Mouse (Mus musculus) hindbrain, embryonic 12.5 days (tissue): ENCODE results near the gene Blzf1. TPM values are rescaled to one million over a fixed set of nuclear protein-coding genes. Genes with fewer than 3 reads are reported as not detected.
A peak's percentile ranks its signal among the peaks of the same experiment; 100 is the strongest.

Experiments used
- ATAC-seq: fragments of 200-750 bp; cut with Nextera tagmentation; 2 replicates; pipeline ENCODE4 v1.8.0; 2017; ENCODE audit warnings: moderate TSS enrichment; ENCODE audit not compliant: low FRiP score
- H3K27ac ChIP-seq: fragments of 300-500 bp; sonication (generic); 2 replicates; pipeline ENCODE4 v1.5.1; 2016; ENCODE audit warnings: mild to moderate bottlenecking
- H3K27me3 ChIP-seq: fragments of 300-500 bp; sonication (generic); 2 replicates; pipeline ENCODE4 v1.6.1; 2016; ENCODE audit warnings: mild to moderate bottlenecking
- H3K36me3 ChIP-seq: fragments of 300-500 bp; sonication (generic); 2 replicates; pipeline ENCODE4 v1.6.1; 2016; ENCODE audit warnings: mild to moderate bottlenecking
- H3K4me1 ChIP-seq: fragments of 300-500 bp; sonication (generic); 2 replicates; pipeline ENCODE4 v1.6.1; 2016
- H3K4me2 ChIP-seq: fragments of 300-500 bp; sonication (generic); replicated peaks from 2 replicates; pipeline ENCODE4 v1.6.1; 2016; ENCODE audit warnings: mild to moderate bottlenecking
- H3K4me3 ChIP-seq: fragments of 300-500 bp; sonication (generic); 2 replicates; pipeline ENCODE4 v1.5.1; 2016; ENCODE audit warnings: mild to moderate bottlenecking
- H3K9ac ChIP-seq: fragments of 300-500 bp; sonication (generic); 2 replicates; pipeline ENCODE4 v1.6.1; 2016; ENCODE audit warnings: mild to moderate bottlenecking, moderate library complexity
- H3K9me3 ChIP-seq: fragments of 300-500 bp; sonication (generic); replicated peaks from 2 replicates; pipeline ENCODE4 v1.6.1; 2016; ENCODE audit warnings: mild to moderate bottlenecking
- WGBS: fragments of 180-500 bp; shearing (Covaris S2); methylation state at CpG from one replicate; pipeline ENCODE4 v1.1.7; 2016; 5-methylcytosine and 5-hydroxymethylcytosine counted together
- polyA plus RNA-seq: library from polyadenylated mRNA; unstranded; fragments of >200 nt; fragmentation: Nextera tagmentation; extraction: Ambion mirVana; gene quantifications from 2 replicates; pipeline ENCODE4 v1.2.1, GENCODE M21; 2016

Gene Blzf1
- polyA plus RNA-seq, 1 experiment from 2014 or later, result 31.0 TPM

GRCm38 (mm10) chr1:164320731-164321130 is 13.4 kb upstream of the Blzf1 start:
- H3K4me2 ChIP-seq, result no peak overlapping the region
- no peak overlapping the region for H3K9ac ChIP-seq
- no peaks in the 10 kb centered on the region for H3K4me1 ChIP-seq
- no peak overlapping the region for H3K27ac ChIP-seq
- 74% methylated on average over 5 of the region's 5 CpGs for WGBS
- H3K36me3 ChIP-seq, result 0 out of 2 replicates have a peak, but pooled peaks cover 4% of the 10 kb centered on the region
- no peak for ATAC-seq
- no peak overlapping the region for H3K4me3 ChIP-seq
- no peaks in the 10 kb centered on the region for H3K9me3 ChIP-seq
- no peaks in the 10 kb centered on the region for H3K27me3 ChIP-seq

- no peak overlapping the region for H3K27ac ChIP-seq
- no peak overlapping the region for H3K4me3 ChIP-seq
- H3K9ac ChIP-seq, result no peak overlapping the region
- ATAC-seq, result no peak
- H3K36me3 ChIP-seq, result 0 out of 2 replicates have a peak, but pooled peaks cover 4% of the 10 kb centered on the region
- WGBS, result 80% methylated on average over 14 of the region's 14 CpGs
- no peak overlapping the region for H3K4me2 ChIP-seq
- no peaks in the 10 kb centered on the region for H3K9me3 ChIP-seq
- H3K27me3 ChIP-seq, result no peaks in the 10 kb centered on the region
- H3K4me1 ChIP-seq, result no peaks in the 10 kb centered on the region
These were observed 12.4 kb upstream of the Blzf1 start for GRCm38 (mm10) chr1:164319542-164320140.

GRCm38 (mm10) chr1:164318474-164318873 is 11.2 kb upstream of the Blzf1 start:
- H3K27ac ChIP-seq, result no peak overlapping the region
- no peaks in the 10 kb centered on the region for H3K4me1 ChIP-seq
- 93% methylated on average over 5 of the region's 5 CpGs for WGBS
- H3K9ac ChIP-seq, result no peak overlapping the region
- H3K27me3 ChIP-seq, result no peaks in the 10 kb centered on the region
- ATAC-seq, result no peak
- no peak overlapping the region for H3K4me3 ChIP-seq
- H3K36me3 ChIP-seq, result peaks cover 12% of the 10 kb centered on the region; the same call in 1 of the 2 replicates
- no peak overlapping the region for H3K4me2 ChIP-seq
- no peaks in the 10 kb centered on the region for H3K9me3 ChIP-seq

DNA sequence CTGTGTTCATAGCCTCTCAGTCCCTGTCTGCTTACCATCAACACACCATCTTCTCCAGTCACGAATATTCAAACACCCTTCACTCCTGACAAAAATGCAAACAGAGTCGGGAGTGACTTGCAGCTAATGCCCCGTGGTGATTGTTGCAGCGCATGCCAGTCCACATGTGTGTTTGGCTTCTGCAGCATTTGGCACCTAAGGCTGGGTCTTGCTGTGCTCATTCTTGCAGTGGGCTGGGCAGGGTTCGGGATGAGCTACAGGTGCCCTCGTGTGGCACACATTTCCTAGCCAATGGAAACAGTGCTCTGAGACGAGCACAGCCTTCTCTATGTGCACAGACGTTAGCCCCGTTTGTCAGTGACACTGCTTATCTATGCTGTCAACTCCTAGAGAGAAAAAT is 10.0 kb upstream of the Blzf1 start:
- Histone ChIP-seq H3K4me3 (no peak overlapping the region), H3K4me1 (no peaks in the 10 kb centered on the region), H3K9ac (no peak overlapping the region), H3K27ac (no peak overlapping the region), H3K36me3 (peaks cover 19% of the 10 kb centered on the region), H3K4me2 (no peak overlapping the region), H3K9me3 (no peaks in the 10 kb centered on the region), H3K27me3 (no peaks in the 10 kb centered on the region)
- 0 out of 2 replicates have a peak, but pooled peaks have one; percentile 7 for ATAC-seq
- WGBS, result 82% methylated on average over 9 of the region's 9 CpGs

- peak; percentile 59 for ATAC-seq
- H3K27me3 ChIP-seq, result no peaks in the 10 kb centered on the region
- 38% methylated on average over 3 of the region's 3 CpGs for WGBS
- no peak overlapping the region for H3K9ac ChIP-seq
- H3K36me3 ChIP-seq, result peaks cover 19% of the 10 kb centered on the region
- H3K4me3 ChIP-seq, result no peak overlapping the region
- no peak overlapping the region for H3K4me2 ChIP-seq
- no peak overlapping the region for H3K27ac ChIP-seq
- H3K9me3 ChIP-seq, result no peaks in the 10 kb centered on the region
- H3K4me1 ChIP-seq, result no peaks in the 10 kb centered on the region
These were observed 9.4 kb upstream of the Blzf1 start for GRCm38 (mm10) chr1:164316697-164317096.

GRCm38 (mm10) chr1:164315266-164315665 is 8.0 kb upstream of the Blzf1 start:
- ATAC-seq, result no peak
- 69% methylated on average over 8 of the region's 8 CpGs for WGBS
- H3K4me1 ChIP-seq, result no peaks in the 10 kb centered on the region
- no peaks in the 10 kb centered on the region for H3K9me3 ChIP-seq
- H3K27ac ChIP-seq, result no peak overlapping the region
- H3K4me3 ChIP-seq, result no peak overlapping the region
- H3K36me3 ChIP-seq, result peaks cover 19% of the 10 kb centered on the region
- no peak overlapping the region for H3K4me2 ChIP-seq
- no peak overlapping the region for H3K9ac ChIP-seq
- H3K27me3 ChIP-seq, result no peaks in the 10 kb centered on the region

GRCm38 (mm10) chr1:164314085-164314484 is 6.8 kb upstream of the Blzf1 start:
- no peak overlapping the region for H3K4me3 ChIP-seq
- H3K9ac ChIP-seq, result no peak overlapping the region
- no peaks in the 10 kb centered on the region for H3K9me3 ChIP-seq
- 96% methylated on average over 5 of the region's 5 CpGs for WGBS
- H3K27me3 ChIP-seq, result no peaks in the 10 kb centered on the region
- peaks cover 19% of the 10 kb centered on the region for H3K36me3 ChIP-seq
- H3K4me2 ChIP-seq, result no peak overlapping the region
- no peak overlapping the region for H3K27ac ChIP-seq
- H3K4me1 ChIP-seq, result no peaks in the 10 kb centered on the region
- ATAC-seq, result no peak

- Histone ChIP-seq H3K4me3 (peak overlapping the region; percentile 67), H3K9me3 (no peaks in the 10 kb centered on the region), H3K4me1 (peaks cover 10% of the 10 kb centered on the region), H3K27ac (no peak overlapping the region), H3K4me2 (peak overlapping the region; percentile 77), H3K9ac (peak overlapping the region; percentile 57), H3K27me3 (no peaks in the 10 kb centered on the region), H3K36me3 (peaks cover 13% of the 10 kb centered on the region)
- ATAC-seq, result peak; percentile 27; the same call in 1 of the 2 replicates
- 13% methylated on average over 10 of the region's 10 CpGs for WGBS
These were observed 633 bp upstream of the Blzf1 start for GRCm38 (mm10) chr1:164307922-164308321.

GRCm38 (mm10) chr1:164303821-164304220 is 3.5 kb downstream of the Blzf1 start, which contains the start of gene Nme7:
Nme7 (plus strand) TSS chr1:164304121.
- Histone ChIP-seq H3K36me3 (peaks cover 37% of the 10 kb centered on the region), H3K27ac (no peak within 1 kb of the TSS), H3K4me3 (no peak within 1 kb of the TSS), H3K4me2 (no peak within 1 kb of the TSS), H3K4me1 (peaks cover 10% of the 10 kb centered on the region), H3K9me3 (no peaks in the 10 kb centered on the region), H3K27me3 (no peaks in the 10 kb centered on the region), H3K9ac (no peak within 1 kb of the TSS)
- ATAC-seq, result no peak
- 88% methylated on average over 5 of the region's 5 CpGs for WGBS

DNA sequence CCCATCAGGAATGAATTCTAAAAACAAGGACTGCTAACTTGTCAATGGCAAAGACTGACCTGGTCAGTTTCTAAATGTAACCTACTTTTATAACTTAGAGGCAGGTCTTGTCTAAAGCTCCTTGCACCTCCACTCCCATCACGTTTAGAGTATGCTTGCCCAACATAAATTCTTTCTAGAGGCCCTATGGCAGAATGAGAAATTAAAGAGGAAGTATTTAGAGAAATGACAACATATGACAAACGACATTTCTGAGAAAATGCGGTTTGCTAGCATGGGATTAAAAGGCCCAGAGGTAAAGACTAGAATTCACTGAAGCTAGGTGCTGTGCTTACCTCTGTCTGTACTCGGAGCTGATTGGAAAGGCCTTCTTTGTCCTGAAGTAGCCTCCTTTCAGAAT is 5.3 kb downstream of the Blzf1 start:
- 91% methylated on average over 4 of the region's 4 CpGs for WGBS
- H3K9ac ChIP-seq, result no peak overlapping the region
- H3K4me3 ChIP-seq, result no peak overlapping the region
- ATAC-seq, result no peak
- no peaks in the 10 kb centered on the region for H3K27me3 ChIP-seq
- H3K27ac ChIP-seq, result no peak overlapping the region
- H3K36me3 ChIP-seq, result peaks cover 51% of the 10 kb centered on the region
- peaks cover 3% of the 10 kb centered on the region for H3K4me1 ChIP-seq
- H3K4me2 ChIP-seq, result no peak overlapping the region
- H3K9me3 ChIP-seq, result no peaks in the 10 kb centered on the region

DNA sequence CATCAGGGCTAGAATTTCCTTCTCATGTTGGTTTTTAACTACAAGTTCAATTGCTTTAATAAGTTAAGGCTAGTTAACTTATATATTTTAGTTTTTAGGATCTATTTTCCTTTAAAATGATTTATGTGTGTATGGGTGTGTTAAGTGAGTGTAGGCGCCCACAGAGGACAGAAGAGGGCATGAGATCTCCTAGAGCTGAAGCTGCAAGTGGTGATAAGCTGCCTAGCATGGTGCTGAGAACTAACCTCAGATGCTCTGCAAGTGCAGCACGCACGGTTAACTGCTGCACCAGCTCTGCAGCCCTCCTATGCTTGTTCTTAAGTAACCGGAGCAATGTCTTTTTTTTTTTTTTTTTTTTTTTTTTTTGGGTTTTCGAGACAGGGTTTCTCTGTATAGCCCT is 10.8 kb downstream of the Blzf1 start:
- Histone ChIP-seq H3K9ac (no peak overlapping the region), H3K4me3 (no peak overlapping the region), H3K4me1 (no peaks in the 10 kb centered on the region), H3K36me3 (peaks cover 72% of the 10 kb centered on the region), H3K27ac (no peak overlapping the region), H3K9me3 (no peaks in the 10 kb centered on the region), H3K4me2 (no peak overlapping the region), H3K27me3 (no peaks in the 10 kb centered on the region)
- no peak for ATAC-seq
- 95% methylated on average over 4 of the region's 5 CpGs for WGBS

DNA sequence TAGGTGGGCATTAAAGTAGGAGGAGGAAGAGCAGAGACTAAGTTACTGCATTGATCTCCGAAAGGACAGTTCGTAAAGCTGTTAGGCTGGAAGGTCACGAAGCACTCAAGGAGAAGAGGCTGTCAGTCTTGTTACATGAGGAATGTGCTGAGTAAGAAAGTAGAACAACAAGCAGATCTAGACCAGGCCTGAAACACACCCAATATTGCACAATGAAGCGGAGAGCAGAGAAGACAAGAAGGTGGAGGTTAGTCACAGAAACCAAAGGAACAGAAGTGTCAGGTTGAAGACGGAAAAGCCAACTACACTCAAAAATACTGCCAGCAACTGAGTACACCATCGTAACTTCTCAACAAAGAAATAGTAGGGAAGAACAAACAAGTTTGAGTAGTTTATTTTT is 13.2 kb downstream of the Blzf1 start:
- Histone ChIP-seq H3K27me3 (no peaks in the 10 kb centered on the region), H3K4me1 (no peaks in the 10 kb centered on the region), H3K4me2 (no peak overlapping the region), H3K4me3 (no peak overlapping the region), H3K9ac (no peak overlapping the region), H3K9me3 (no peaks in the 10 kb centered on the region), H3K36me3 (peaks cover 65% of the 10 kb centered on the region), H3K27ac (no peak overlapping the region)
- ATAC-seq, result no peak
- WGBS, result 97% methylated on average over 6 of the region's 6 CpGs

DNA sequence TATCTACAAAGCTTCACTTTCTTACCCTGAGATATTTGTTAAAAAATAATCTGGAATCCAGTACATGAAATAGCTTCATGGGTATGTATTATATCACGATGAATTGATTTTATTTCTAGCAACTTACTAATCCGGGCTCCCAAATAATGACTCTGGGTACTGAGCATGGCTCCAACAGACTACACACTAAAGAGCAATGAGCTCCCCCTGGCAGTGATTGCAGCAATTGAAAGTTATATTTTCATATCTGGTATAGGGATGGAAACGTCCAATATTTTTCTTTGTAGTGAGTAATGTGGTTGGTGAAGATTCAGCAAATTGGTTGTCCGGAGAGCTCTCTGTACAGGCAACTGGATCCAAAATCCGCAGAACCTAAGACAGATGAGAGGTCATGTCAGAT is 15.2 kb downstream of the Blzf1 start:
- H3K36me3 ChIP-seq, result peaks cover 50% of the 10 kb centered on the region
- no peaks in the 10 kb centered on the region for H3K27me3 ChIP-seq
- no peak for ATAC-seq
- H3K4me1 ChIP-seq, result no peaks in the 10 kb centered on the region
- H3K4me2 ChIP-seq, result no peak overlapping the region
- H3K9ac ChIP-seq, result no peak overlapping the region
- 94% methylated on average over 5 of the region's 5 CpGs for WGBS
- no peak overlapping the region for H3K4me3 ChIP-seq
- no peaks in the 10 kb centered on the region for H3K9me3 ChIP-seq
- no peak overlapping the region for H3K27ac ChIP-seq
